Comparison of ENCODE assay signal across 8 mouse cellular contexts in genomic region chr4:126163067-126163659, GRCm38 (mm10). TPM values are rescaled to one million over a fixed set of nuclear protein-coding genes. Genes with fewer than 3 reads are reported as not detected.
DNase-seq lines count a peak whose midpoint lies in the region; ATAC-seq lines count a peak whose summit lies in the region.

TSS of gene Sh3d21 (minus strand) at chr4:126163491.

- peaks cover 12% of the 10 kb centered on the region for H3K36me3 ChIP-seq in forebrain, embryonic 16.5 days (ENCODE audit: control insufficient read depth, insufficient read depth)
- H3K36me3 ChIP-seq in lung, embryonic 16.5 days (ENCODE audit: control insufficient read depth, insufficient read depth, low read length): peaks cover 23% of the 10 kb centered on the region
- no peaks in the 10 kb centered on the region for H3K36me3 ChIP-seq in stomach, embryonic 16.5 days (ENCODE audit: control insufficient read depth, insufficient read depth, low read length)

- no peak within 1 kb of the TSS for H3K27ac ChIP-seq in forebrain, embryonic 16.5 days (ENCODE audit: low read length)
- H3K27ac ChIP-seq in lung, embryonic 16.5 days (ENCODE audit: low read length): peak within 1 kb of the TSS; percentile 89
- H3K27ac ChIP-seq in stomach, embryonic 16.5 days (ENCODE audit: low read length): peak within 1 kb of the TSS; percentile 94

- peak within 1 kb of the TSS; percentile 100 for H3K4me2 ChIP-seq in forebrain, embryonic 16.5 days (ENCODE audit: low read length)
- H3K4me2 ChIP-seq in lung, embryonic 16.5 days (ENCODE audit: low read depth, low read length): peak within 1 kb of the TSS; percentile 92
- H3K4me2 ChIP-seq in stomach, embryonic 16.5 days (ENCODE audit: low read depth, low read length): peak within 1 kb of the TSS; percentile 91

- H3K9ac ChIP-seq in forebrain, embryonic 16.5 days (replicated peaks; ENCODE audit: low read depth, low read length): peak within 1 kb of the TSS; percentile 81
- H3K9ac ChIP-seq in lung, embryonic 16.5 days (ENCODE audit: low read length): peak within 1 kb of the TSS; percentile 93
- H3K9ac ChIP-seq in stomach, embryonic 16.5 days (ENCODE audit: low read length): peak within 1 kb of the TSS; percentile 82

- DNase-seq in urinary bladder, postnatal 14 days (ENCODE audit: low spot score): peak; percentile 53
- DNase-seq in urinary bladder, postnatal 4 days (ENCODE audit: low spot score in 2 of 2): no peak
- DNase-seq in kidney, adult 8-10 months: peak; percentile 55 to 58
- no peak for DNase-seq in spleen, postnatal 36 days (ENCODE audit: low spot score in 2 of 2)
- DNase-seq in frontal cortex, postnatal 10 days (ENCODE audit: low spot score in 2 of 2): no peak

- no peaks in the 10 kb centered on the region for H3K27me3 ChIP-seq in forebrain, embryonic 16.5 days (replicated peaks; ENCODE audit: control insufficient read depth, insufficient read depth, low read length)
- H3K27me3 ChIP-seq in lung, embryonic 16.5 days (ENCODE audit: control insufficient read depth, insufficient read depth, low read depth, low read length): no peaks in the 10 kb centered on the region
- no peaks in the 10 kb centered on the region for H3K27me3 ChIP-seq in stomach, embryonic 16.5 days (ENCODE audit: control insufficient read depth, insufficient read depth, low read length)

- peak; percentile 31; the same call in 1 of the 2 replicates for ATAC-seq in forebrain, embryonic 16.5 days
- ATAC-seq in lung, embryonic 16.5 days (ENCODE audit: low read depth): peak; percentile 42
- peak; percentile 51 for ATAC-seq in stomach, embryonic 16.5 days (ENCODE audit: insufficient read depth, low FRiP score)

- H3K4me3 ChIP-seq in forebrain, embryonic 16.5 days (replicated peaks; ENCODE audit: low read length): peak within 1 kb of the TSS; percentile 64
- H3K4me3 ChIP-seq in lung, embryonic 16.5 days (ENCODE audit: low read length): peak within 1 kb of the TSS; percentile 69
- peak within 1 kb of the TSS; percentile 54 for H3K4me3 ChIP-seq in stomach, embryonic 16.5 days (replicated peaks; ENCODE audit: low read length)

- no peaks in the 10 kb centered on the region for H3K9me3 ChIP-seq in forebrain, embryonic 16.5 days (ENCODE audit: control insufficient read depth, low read length)
- H3K9me3 ChIP-seq in lung, embryonic 16.5 days (ENCODE audit: control insufficient read depth, low read length): no peaks in the 10 kb centered on the region
- H3K9me3 ChIP-seq in stomach, embryonic 16.5 days (replicated peaks; ENCODE audit: control insufficient read depth, low read length): no peaks in the 10 kb centered on the region

- H3K4me1 ChIP-seq in forebrain, embryonic 16.5 days (replicated peaks; ENCODE audit: control insufficient read depth, insufficient read depth, low read length): peaks cover 6% of the 10 kb centered on the region
- peaks cover 11% of the 10 kb centered on the region for H3K4me1 ChIP-seq in lung, embryonic 16.5 days (replicated peaks; ENCODE audit: control insufficient read depth, insufficient read depth, low read length)
- H3K4me1 ChIP-seq in stomach, embryonic 16.5 days (ENCODE audit: control insufficient read depth, insufficient read depth, low read length): peaks cover 10% of the 10 kb centered on the region

- WGBS in forebrain, embryonic 16.5 days: 8% methylated on average over 22 of the region's 22 CpGs
- WGBS in lung, embryonic 16.5 days: 13% methylated on average over 22 of the region's 22 CpGs
- 4% methylated on average over 22 of the region's 22 CpGs for WGBS in stomach, embryonic 16.5 days

RNA-seq across cellular contexts. Expression of gene Sh3d21, which starts in this region (rescaled TPM):
- polyA plus RNA-seq in forebrain, embryonic 16.5 days (2015; fragmentation: Nextera tagmentation; extraction: Ambion mirVana): 0.87 and 1.2 TPM in 2 replicates
- polyA plus RNA-seq in lung, embryonic 16.5 days (2015; fragmentation: Nextera tagmentation; extraction: Ambion mirVana): 9.2 and 12.3 TPM in 2 replicates
- polyA plus RNA-seq in stomach, embryonic 16.5 days (2015; fragmentation: Nextera tagmentation; extraction: Ambion mirVana): 7.3 and 8.6 TPM in 2 replicates

Comparison
In these comparisons a context has a peak if more than half of its experiments do, and no peak if none do; other contexts are left out.
1. DNase-seq: peak in urinary bladder, postnatal 14 days (single experiment) and kidney, adult 8-10 months (2 of 2); none in urinary bladder, postnatal 4 days (0 of 2), spleen, postnatal 36 days (0 of 2) and frontal cortex, postnatal 10 days (0 of 2).
2. Peak in every context shown above with its lines, with median percentiles within 50 percentile points of each other: ATAC-seq, H3K4me2 ChIP-seq, H3K4me3 ChIP-seq and H3K9ac ChIP-seq.